Mouse (Mus musculus) heart, adult 2 months (tissue): ENCODE data around the gene Hrh2.

Source experiments
- EP300 ChIP-seq: fragments of 200-500 bp; IDR thresholded peaks from 2 replicates; pipeline ENCODE4 v1.6.1; 2011; ENCODE audit warnings: low read depth, low read length, control low read depth; ENCODE audit not compliant: insufficient read depth
- POLR2A ChIP-seq: fragments of 200-500 bp; IDR thresholded peaks from 2 replicates; pipeline ENCODE4 v1.6.1; 2011; ENCODE audit warnings: mild to moderate bottlenecking, low read depth, low read length, control low read depth; ENCODE audit not compliant: insufficient read depth

- TF ChIP-seq POLR2A (no peak), EP300 (no peak)
These were observed 19.9 kb downstream of the Hrh2 start for GRCm38 (mm10) chr13:54211528-54212488.
